Mouse (Mus musculus) spleen, embryonic (tissue): ENCODE measurements around the gene Nr4a1.

Experiments
- CTCF ChIA-PET: fragments of 350-600 bp; sonication (Branson Sonifier 250); formaldehyde crosslinking; loops from one replicate; lab custom pipeline; 2022; lab: Charles Lee

The Nr4a1 gene

DNA sequence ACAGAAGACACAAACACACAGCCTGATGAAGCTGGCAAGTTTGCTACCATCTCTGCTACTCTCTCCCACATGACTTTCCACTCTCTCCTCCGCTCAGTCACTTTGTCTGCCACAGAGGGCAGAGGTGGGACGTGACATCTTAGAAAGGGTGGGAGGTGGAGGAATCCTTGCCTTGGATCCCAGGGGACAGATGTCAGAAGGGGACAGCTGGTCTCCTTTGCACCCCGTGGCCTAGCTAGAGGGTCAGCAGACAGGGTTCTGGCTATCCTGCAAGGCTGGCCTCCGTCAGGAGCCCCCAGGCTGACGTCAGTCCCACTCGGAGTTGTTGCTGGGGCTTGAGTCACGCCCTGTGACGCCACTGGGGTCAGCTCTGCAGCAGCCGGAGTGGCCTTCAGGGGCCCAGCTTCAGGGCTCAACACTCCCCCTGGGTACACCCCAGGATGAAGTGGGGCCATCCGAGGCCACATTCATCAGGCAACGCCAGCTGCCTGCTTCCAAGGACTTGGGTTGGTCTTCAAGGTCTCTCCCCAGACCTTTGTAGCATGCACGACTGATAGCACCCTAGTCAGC is 25.4 kb downstream of the Nr4a1 start:
- CTCF ChIA-PET: interaction anchor here (0.5 to 1.4 kb wide), 2 partner anchors 39 to 41 kb away, joined by 3 to 4 read pairs; no protein-coding TSS in a partner anchor

DNA sequence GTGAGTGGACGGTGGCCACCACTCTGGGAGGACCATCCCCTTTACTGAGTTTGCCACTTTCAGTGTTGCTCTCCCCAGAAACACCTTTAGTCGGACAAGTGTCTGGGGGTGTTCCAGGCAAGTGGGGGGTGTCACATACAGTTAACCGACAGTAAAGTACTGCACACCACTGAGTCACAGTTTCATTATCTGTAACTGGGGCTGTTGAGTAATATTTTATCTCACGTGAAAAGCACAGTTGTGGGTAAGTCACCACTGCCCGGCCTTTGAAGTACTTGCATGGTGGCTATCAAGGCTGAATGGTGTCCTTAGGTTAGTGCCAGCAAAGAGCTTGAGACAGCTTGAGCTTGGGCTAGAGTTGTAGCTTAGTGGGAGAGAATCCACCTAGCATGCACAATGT is 28.4 kb downstream of the Nr4a1 start:
- CTCF ChIA-PET: interaction anchor here (1.3 to 2.0 kb wide), 2 partner anchors 13 to 41 kb away, joined by 4 to 20 read pairs; no protein-coding TSS in a partner anchor

DNA sequence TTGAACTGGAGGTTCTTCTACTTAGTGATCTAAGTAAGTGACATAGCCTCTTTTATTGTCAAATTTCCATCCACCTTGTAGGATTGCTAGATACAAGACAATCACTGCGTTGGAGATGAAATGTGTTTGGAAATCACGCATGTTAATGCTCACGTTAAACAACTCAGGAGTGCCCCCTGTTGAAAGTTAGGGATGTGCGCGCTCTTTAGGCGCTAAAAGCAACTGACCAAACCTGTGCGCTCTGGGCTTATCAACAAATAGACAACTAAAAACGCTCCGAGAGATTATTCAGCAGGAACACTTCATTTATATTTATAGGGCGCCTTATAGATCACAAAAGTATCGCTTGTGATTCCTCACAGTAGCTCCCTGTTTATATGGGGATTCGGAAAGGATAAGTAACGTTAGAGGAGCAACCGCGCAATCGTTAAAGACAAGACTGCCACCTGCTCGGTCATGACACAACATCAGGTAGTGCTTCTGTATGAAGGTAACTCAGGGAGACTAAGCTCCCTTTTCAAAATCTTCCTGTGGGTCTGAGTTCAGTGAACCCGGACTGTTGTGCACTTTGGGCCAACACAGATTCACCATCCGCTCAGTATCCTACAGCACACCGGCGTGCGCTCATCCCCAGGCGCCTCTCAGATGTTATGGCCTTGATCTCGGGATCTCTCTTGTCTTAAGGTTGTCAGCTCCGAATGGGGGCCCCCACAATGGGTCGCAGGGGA is 29.3 kb downstream of the Nr4a1 start:
- CTCF ChIA-PET: interaction anchor here (0.6 to 2.0 kb wide), 11 partner anchors 10 to 1104 kb away, joined by 3 to 20 read pairs (median 3); no protein-coding TSS in a partner anchor

DNA sequence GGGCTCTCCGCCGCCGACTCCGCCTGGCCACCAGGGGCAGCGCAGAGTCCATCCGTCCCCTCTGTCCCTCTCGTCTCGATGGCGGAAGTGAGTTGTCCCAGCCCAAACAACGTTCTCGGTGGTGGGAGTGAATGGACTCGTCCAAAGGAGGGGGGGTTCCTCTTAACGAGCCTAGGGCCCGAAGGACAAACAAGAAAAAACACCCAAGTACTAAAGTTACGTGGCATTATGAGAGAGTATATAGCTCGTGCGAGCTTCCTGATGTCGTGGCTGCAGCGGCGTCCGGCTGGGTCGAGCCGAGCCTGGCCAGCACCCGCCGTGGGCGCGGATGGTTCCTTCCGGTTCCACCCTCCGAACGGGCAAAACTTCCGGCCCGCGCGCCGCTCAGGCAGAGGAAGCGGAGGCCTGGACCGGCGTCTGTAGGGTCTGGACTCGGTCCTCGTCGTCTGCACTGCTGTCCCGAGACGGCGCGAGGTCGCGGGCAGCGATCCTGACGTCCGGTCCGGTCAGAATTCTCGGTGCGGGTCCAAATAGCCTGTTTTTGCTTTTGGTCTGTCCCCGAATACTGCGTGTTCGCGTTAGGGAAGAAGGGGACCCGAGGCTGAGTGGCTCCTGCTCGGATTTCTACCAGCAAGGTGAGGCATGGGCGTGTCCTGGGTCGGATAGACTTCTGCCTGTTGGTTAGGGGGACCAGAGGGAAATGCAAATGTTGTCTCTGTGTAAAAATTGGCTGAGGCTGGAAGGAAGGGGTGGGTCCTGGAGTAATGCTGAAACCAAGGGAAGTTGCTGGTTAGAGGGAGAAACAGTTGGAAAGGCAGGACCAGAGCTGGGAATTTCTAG is 30.1 kb downstream of the Nr4a1 start, which contains the start of gene Atg101:
TSS of gene Atg101 (plus strand) at position 362 of the 840 bp plus-strand sequence.
- CTCF ChIA-PET: interaction anchor here (0.6 to 2.0 kb wide), 8 partner anchors 23 to 1105 kb away, joined by 3 to 20 read pairs (median 3); no protein-coding TSS in a partner anchor

DNA sequence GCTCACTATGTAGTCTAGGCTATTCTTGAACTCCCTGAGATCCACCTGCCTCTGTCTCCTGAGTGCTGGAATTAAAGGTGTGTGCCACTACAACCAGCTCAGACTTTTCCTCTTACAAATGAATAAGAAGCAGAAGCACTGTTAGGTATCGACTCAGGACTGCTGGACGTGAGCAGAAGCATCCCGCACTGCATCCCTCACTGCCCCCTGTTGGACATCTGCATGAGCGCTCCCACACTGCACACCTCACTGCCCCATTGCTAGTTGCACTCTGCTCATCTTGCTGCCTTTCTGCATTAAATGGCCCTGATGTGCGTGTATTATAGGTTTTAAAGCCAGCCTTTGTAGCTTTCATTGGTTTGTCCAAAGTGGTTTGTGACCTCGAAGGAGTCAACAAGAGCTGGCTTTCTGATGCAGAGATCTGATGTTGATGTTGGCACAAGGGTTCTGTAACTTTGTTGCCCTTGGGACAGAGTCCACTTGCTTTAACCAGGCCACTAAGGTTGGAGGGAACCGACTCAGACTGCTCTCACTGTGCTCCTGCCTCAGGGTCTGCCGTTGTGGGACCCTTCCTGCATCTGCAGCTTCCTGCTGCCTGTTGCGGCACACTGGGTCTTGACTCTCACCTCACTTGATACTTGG is 32.2 kb downstream of the Nr4a1 start:
- CTCF ChIA-PET: interaction anchor here (0.8 kb wide), 1 partner anchor 45 kb away, joined by 3 read pairs; no protein-coding TSS in a partner anchor

DNA sequence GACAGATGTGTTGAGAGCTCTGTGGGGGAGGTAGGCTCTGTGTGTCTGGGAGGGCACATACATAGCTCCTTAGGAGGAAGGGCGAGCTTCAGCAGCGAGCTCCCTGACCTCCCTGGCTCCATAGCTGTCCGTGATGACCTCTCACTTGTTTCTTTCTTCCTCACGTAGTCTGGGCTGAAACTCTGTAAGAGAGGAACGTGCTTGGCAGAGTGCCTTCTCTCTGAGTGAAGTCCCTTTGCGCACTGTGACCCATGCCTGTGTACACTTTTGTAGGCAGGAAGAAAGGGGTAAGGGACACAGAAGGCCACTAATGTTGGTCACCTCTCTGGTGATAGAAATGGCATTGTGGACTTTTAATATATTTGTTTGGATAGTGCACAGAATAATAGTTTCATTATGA is 33.3 kb downstream of the Nr4a1 start:
- CTCF ChIA-PET: no interaction called here

DNA sequence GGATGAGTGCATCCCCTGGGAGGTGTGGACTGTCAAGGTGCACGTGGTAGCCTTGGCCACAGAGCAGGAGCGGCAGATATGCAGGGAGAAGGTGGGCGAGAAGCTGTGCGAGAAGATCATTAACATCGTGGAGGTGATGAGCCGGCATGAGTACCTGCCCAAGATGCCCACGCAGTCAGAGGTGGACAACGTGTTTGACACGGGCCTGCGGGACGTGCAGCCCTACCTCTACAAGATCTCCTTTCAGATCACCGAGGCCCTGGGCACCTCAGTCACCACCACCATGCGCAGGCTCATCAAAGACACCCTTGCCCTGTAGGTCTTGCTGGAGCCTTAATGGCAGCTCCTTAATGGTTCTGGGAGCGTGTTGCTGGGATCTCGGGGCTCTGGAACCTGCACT is 36.3 kb downstream of the Nr4a1 start:
- CTCF ChIA-PET: no interaction called here

DNA sequence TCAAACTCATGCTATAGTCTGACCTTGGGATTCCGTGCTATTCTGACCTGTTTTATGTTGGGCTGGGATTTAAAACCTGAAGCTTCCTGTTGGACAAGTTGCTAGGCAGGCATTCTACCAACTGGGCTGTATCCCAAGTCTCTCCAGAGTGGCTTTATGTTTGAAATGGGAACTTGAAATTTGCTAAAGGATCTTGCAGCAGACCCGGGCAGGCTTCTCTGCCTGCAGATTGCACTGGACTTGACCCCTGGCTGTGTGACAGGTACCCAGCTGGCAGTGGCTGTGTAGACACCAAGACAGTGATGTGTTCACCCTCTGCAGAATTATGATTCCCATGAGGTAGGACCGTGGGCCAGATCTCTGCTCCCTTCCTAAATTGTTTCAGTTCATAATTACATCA is 37.9 kb downstream of the Nr4a1 start:
- CTCF ChIA-PET: no interaction called here

DNA sequence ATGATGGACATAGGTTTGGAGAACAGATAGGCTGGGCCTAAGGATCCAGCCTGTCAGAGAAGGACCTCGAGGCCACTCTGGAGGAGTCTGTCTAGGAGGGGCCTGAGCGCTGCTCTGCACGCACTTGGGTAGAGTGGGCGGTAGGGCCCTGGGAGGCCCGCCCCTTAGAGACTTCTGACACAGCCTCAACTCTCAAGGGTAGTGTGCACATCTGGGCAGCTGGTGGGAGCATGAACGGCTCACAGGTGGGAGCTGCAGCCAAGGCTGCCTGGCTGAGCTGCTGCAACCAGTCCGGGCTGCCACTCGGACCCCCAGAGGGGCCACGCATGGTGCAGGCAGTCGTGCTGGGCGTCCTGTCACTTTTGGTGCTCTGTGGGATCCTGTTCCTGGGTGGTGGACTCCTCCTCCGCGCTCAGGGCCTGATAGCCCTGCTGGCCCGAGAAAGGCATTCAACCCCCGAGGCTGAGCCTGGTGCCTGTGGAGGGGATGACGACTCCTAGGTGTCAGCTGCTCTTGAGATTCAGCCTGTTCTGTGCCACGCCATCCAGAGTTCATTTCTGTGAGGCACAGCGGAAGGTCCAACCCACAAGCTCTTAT is 39.1 kb downstream of the Nr4a1 start, which contains the start of gene 6030408B16Rik:
TSS of gene 6030408B16Rik (plus strand) at position 188 of the 597 bp plus-strand sequence.
- CTCF ChIA-PET: no interaction called here

DNA sequence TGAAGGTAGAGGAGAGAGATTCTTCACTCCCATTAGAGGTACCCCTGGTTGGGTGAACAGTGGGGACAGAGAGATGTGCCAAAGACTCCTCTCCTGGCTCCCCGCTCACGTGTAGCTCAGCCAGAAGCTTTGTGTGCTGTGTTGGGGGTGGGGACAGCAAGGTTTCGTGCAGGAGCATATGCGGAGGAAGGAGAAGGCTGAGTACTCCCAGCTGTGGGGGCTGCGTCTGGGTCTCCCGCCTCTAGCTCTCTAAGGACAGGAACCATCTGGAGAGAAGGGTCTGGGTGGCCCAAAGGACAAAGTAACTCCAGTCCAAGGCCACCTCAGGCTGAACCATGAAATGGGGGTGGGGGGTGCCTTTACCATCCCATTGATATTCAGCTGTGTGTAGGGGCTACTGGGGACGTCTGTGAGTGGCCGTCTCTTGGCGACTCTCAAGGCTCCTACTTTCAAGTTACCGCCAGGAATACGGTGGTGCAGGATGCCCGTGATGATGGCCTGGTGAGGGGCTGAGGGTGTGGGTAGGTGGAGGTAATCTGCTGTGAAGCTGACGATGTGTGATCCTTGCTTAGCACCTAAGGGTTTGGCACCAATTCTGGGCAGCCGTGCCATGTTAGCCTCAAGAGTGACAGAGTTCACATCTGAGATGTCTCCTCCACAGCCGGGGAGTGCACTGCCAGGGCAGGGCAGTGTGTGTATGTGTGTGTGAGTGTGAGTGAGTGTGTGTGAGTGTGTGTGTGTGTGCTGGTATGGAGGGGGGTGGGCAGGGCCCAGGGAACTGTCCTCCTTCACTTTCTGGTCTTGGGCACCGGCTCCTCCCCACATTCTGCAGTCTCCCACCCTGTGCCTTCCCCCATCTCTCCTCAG is 40.2 kb downstream of the Nr4a1 start:
- CTCF ChIA-PET: interaction anchor here (0.8 kb wide), 1 partner anchor 60 kb away, joined by 3 read pairs; no protein-coding TSS in a partner anchor

DNA sequence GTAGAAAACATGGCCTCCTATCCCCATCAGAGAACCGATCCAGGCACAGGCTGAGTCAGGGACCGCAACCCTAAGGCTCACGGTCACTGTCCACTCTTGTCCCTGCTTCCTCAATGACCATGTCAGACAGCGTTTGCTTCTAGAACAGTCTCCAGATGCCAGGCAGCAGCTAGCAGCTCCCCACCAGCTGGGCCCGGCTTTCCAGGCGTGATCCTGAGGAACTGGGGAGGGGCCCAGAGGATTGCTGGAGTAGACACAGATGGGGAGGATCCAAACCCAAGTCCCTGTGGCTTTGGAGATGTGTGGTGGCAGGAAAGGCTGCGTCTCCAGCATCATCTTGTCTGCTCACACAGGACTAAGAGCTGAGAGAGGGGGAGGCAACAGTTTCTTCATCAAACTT is 41.0 kb downstream of the Nr4a1 start:
- CTCF ChIA-PET: interaction anchor here (0.8 kb wide), 1 partner anchor 61 kb away, joined by 3 read pairs; no protein-coding TSS in a partner anchor

DNA sequence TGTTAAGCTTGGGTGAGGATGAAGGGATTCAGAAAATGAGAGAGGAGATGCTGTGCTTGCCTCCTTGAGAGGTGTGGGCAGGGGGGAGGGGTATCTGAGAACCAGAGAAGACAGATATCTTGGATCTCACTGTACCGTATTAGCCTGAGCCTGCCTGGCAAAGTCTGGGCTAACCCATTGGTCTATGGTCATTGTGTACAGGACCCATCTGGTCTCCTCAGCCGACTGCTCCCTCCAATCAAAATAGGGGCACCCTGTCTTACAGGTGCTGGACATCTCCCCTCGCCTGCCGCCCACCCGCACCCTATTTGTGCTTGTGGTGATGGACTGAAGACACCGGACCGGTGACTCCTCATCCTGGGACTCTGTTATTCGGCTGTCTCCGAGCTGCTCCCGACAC is 41.5 kb downstream of the Nr4a1 start:
- CTCF ChIA-PET: no interaction called here

DNA sequence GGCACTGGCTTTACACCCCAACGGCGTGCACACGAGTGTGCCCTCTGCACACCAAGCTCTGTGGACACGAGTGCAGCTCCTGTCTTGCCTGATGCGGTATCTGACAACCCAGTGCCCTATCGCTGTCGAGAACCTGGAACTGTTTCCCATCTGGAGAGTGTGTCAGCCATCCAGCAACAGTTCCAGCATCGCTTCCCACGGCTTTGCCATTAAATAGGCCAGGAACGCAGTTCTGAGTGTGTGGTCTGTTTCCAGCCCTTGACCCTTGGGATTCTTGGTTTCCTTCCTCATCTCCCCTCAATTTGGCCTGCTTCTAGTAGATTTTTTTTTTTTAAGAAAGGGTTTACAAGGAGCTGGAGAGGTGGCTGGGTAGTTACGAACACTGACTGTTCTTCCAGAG is 42.0 kb downstream of the Nr4a1 start:
- CTCF ChIA-PET: interaction anchor here (0.7 kb wide), 1 partner anchor 13 kb away, joined by 3 read pairs; no protein-coding TSS in a partner anchor

DNA sequence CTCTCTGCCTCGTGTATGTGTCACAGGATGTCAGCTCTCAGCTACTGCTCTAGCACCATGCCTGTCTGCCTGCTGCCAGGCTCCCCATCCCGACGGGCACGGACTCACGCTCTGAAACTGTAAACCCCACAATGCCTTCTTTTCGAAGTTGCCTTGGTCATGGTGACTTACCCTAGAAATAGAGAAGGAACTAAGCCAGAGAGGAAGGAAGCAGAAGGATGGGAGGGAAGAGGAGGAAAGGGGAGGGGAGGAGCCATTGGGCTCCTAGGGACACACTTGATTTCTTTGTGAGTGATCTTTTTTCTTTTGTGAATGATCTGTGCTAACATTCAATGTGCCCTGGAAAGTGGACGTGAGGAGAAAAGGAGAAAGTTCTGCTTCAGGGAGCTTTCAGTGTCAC is 43.9 kb downstream of the Nr4a1 start:
- CTCF ChIA-PET: no interaction called here

DNA sequence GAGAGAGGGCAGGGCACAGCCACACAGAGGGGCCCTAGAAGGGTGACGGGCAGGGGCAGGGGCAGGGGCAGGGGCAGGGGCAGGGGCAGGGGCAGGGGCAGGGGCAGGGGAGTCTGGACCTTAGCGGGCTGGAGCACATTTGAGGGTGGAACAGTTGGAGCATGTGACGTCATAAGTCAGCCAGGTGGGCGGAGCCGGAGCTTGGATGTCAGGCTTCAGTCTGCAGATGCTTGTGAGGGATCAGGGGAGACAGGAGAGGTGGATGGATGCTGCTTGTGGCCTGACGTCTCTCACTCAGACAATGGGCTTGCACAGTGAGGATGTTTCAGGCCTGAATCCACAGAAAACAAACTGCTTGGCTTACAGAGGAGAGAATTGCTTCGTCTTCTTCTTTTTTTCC is 44.5 kb downstream of the Nr4a1 start:
- CTCF ChIA-PET: no interaction called here

DNA sequence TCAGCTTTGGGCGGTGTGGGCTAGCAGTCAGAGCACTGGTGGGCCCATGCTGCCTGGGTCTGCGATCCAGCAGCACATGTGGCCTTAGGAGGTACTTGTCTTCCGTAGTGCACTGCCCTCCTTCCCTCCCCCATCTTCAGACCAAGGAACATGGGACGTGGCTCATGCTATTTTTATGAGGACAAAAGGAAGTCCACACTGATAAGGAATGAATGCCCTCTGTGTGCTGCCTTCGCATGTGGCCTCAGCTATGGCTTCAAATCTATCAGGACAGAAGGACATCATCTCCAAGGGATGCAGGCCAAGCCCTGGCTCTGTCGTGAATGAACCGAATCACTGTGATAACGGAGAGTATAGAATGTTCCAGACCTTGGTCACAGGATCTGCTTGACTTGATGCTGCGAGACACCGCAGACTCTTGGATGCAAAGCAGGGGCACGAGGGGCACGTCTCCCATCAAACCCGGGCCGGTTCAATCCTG is 45.5 kb downstream of the Nr4a1 start:
- CTCF ChIA-PET: interaction anchor here (0.6 kb wide), 1 partner anchor 25 kb away, joined by 5 read pairs; no protein-coding TSS in a partner anchor

DNA sequence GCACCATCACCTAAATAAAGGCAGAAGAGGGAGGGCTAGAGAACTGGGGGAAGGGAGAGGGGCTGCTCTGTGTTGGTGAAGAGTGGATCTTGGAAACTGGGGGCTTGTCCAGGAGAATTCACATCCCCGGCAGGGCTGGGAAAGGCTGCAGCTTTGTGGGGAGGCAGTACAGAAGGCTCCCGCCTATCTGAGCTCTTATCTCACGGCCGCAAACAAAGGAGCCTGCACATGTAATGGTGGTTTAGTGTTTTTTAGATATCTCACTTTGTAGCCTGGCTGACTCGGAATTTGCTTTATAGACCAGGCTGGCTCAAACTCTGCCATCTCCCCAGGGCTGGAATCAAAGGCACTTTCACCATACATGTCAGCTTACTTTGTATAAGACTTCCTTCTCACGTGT is 46.1 kb downstream of the Nr4a1 start:
- CTCF ChIA-PET: interaction anchor here (0.6 kb wide), 1 partner anchor 25 kb away, joined by 5 read pairs; no protein-coding TSS in a partner anchor

DNA sequence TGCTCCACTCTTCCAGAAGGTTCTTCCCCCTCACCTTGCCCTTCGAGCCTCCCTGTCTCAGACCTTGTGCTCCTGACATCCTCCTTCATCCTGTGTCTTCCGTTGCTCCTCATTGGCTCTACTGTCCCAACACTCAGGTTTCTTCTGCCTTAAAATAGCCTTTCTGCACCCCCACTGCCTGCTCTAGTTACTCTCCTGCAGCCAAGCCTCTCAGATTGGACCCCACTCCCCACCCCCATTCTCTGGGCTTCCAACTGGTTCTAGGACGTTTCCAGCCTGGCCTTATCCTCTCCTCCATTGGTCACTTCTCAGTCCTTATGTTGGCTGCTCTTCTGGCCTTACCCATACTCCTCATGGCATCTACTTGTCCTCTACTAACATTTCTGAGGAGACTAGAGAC is 48.1 kb downstream of the Nr4a1 start:
- CTCF ChIA-PET: no interaction called here

DNA sequence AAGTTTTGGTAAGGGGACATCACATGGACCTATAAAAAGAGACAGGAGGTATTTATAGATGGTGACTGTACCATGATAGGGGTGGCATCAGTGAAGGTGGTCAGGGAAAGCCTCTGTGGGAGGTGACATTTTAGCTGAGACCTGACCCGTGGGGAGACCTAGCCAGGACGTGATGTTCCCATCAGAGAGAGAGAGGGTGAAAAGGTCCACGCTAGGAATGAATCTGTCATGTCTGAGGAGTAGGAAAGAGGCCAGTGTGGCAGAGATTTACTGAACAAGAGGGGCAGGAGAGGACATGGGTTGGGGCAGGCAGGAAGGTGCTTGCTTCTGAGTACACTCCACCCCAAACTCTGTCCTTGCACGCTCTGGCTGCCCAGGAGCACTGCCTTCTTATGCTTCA is 49.8 kb downstream of the Nr4a1 start:
- CTCF ChIA-PET: no interaction called here
